ENCODE assay signal across 8 mouse cellular contexts in the genomic region with DNA sequence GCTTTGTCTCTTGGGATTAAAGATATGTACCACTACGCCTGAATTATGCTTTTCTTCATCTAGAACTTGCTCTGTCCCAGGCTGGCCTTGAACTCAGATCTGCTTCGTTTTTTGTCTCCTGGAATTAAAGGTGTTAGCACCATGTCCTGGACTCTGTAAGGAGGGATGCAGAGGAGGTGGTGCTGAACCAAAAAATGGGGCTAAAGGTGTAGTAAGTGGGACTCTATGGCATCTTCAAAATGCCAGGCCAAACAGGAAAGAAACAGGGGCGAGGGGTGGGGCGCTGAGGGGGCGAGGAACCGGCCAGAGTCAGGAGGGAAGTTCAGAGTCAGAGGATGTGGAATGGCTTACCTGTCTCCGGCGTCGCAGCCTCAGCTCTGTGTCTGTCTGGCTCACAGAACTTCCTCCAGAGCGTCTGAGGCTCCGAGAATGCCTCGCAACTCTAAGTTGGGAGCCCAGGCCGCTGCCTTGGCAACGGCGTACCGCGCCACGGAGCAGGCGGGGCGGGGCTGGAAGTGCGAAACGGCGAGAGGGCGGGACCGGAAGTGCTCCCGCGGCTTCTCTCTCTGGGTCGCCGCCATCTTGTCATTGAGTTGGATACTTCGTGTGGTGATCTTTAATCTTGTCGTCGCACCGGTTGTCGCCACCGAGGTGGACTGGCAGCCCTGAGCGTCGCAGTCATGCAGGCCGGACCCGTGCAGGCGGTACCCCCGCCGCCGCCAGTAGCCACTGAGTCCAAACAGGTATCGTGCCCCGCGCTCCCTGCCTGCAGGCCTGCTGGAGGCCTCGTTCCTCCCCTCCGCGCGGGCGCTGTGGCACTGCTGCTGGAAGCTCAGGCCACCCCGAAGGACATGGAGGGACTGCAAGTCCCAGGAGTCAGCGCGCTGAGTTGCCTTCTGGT. TPM values are rescaled to one million over a fixed set of nuclear protein-coding genes. Genes with fewer than 3 reads are reported as not detected.
DNase-seq lines count a peak whose midpoint lies in the region; ATAC-seq and TF ChIP-seq lines count a peak whose summit lies in the region.

A gene (minus strand): TSS at position 486 of the 901 bp plus-strand sequence.
A gene (plus strand): TSS at position 543 of the 901 bp plus-strand sequence.

- H3K4me2 ChIP-seq in forebrain, postnatal 0 days (ENCODE audit: low read depth) = peak within 1 kb of the TSS; percentile 84
- peak within 1 kb of the TSS; percentile 69 for H3K4me2 ChIP-seq in lung, embryonic 15.5 days

- H3K4me1 ChIP-seq in G1E (ENCODE audit: insufficient read depth, low read depth, low read length) = peaks cover 52% of the 10 kb centered on the region
- H3K4me1 ChIP-seq in forebrain, postnatal 0 days (ENCODE audit: insufficient read depth) = peaks cover 23% of the 10 kb centered on the region
- H3K4me1 ChIP-seq in lung, embryonic 15.5 days = peaks cover 29% of the 10 kb centered on the region

- H3K27ac ChIP-seq in forebrain, postnatal 0 days (ENCODE audit: low read depth, low read length) = peak within 1 kb of the TSS; percentile 97
- peak within 1 kb of the TSS; percentile 82 for H3K27ac ChIP-seq in lung, embryonic 15.5 days

- H3K9me3 ChIP-seq in G1E (replicated peaks) = no peaks in the 10 kb centered on the region
- no peaks in the 10 kb centered on the region for H3K9me3 ChIP-seq in forebrain, postnatal 0 days (ENCODE audit: low read length)
- no peaks in the 10 kb centered on the region for H3K9me3 ChIP-seq in lung, embryonic 15.5 days

- H3K9ac ChIP-seq in forebrain, postnatal 0 days = peak within 1 kb of the TSS; percentile 91
- peak within 1 kb of the TSS; percentile 81 for H3K9ac ChIP-seq in lung, embryonic 15.5 days

- peaks cover 46% of the 10 kb centered on the region for H3K36me3 ChIP-seq in G1E (replicated peaks)
- peaks cover 35% of the 10 kb centered on the region for H3K36me3 ChIP-seq in forebrain, postnatal 0 days (ENCODE audit: insufficient read depth)
- H3K36me3 ChIP-seq in lung, embryonic 15.5 days = peaks cover 37% of the 10 kb centered on the region

- peak within 1 kb of the TSS; percentile 97 for H3K4me3 ChIP-seq in G1E (ENCODE audit: low read depth, low read length)
- peak within 1 kb of the TSS; percentile 84 for H3K4me3 ChIP-seq in forebrain, postnatal 0 days (ENCODE audit: low read depth, low read length)
- H3K4me3 ChIP-seq in lung, embryonic 15.5 days = peak within 1 kb of the TSS; percentile 80

- DNase-seq in G1E (ENCODE audit: low spot score) = peak; percentile 86
- peak; percentile 93 to 96 for DNase-seq in cerebellum, adult 18-20 months
- peak; percentile 96 for DNase-seq in forebrain, postnatal 0 days
- DNase-seq in heart, postnatal 4 days = peak; percentile 96
- DNase-seq in layer of hippocampus, adult 8-10 months (ENCODE audit: low spot score in 2 of 2) = peak; percentile 90 to 91
- peak; percentile 85 for DNase-seq in ovary, adult 18-20 months (ENCODE audit: low spot score)
- DNase-seq in thymus, postnatal 0 days (ENCODE audit: low spot score) = peak; percentile 95

- peak; percentile 85 for ATAC-seq in G1E (ENCODE audit: extremely low read depth, insufficient number of reproducible peaks, low FRiP score, poor library complexity, severe bottlenecking)
- ATAC-seq in forebrain, postnatal 0 days = peak; percentile 99
- ATAC-seq in lung, embryonic 15.5 days (ENCODE audit: borderline replicate concordance, extremely low read depth, low FRiP score, low TSS enrichment) = peak; percentile 95

- H3K27me3 ChIP-seq in G1E (ENCODE audit: insufficient read depth, low read length) = no peaks in the 10 kb centered on the region
- no peaks in the 10 kb centered on the region for H3K27me3 ChIP-seq in forebrain, postnatal 0 days (ENCODE audit: insufficient read depth, low read length)
- no peaks in the 10 kb centered on the region for H3K27me3 ChIP-seq in lung, embryonic 15.5 days

- TF ChIP-seq CTCF in G1E (IDR thresholded peaks at IDR 0.05; ENCODE audit: low read depth, low read length) = no peak
- TF ChIP-seq CTCF in forebrain, postnatal 0 days (IDR thresholded peaks at IDR 0.05; ENCODE audit: low read depth) = no peak

- 1% methylated on average over 54 of the region's 54 CpGs for whole genome bisulfite sequencing in forebrain, postnatal 0 days
- 2% methylated on average over 54 of the region's 54 CpGs for WGBS in lung, embryonic 15.5 days

RNA-seq across cellular contexts. Expression of the first gene that starts in this region (rescaled TPM):
- total RNA-seq in G1E (2014; fragmentation: Nextera tagmentation) (1.1 and 4.1 TPM in 2 replicates), G1E (2017) (2.5 and 3.2 TPM in 2 replicates)
- polyA plus RNA-seq in G1E (2012) = 1.1 and 1.3 TPM in 2 replicates
- 13.9 and 25.0 TPM in 2 replicates for total RNA-seq in forebrain, postnatal 0 days (2014; rRNA removed)
- polyA plus RNA-seq in forebrain, postnatal 0 days (2015; fragmentation: Nextera tagmentation; extraction: Ambion mirVana) = 5.2 and 7.8 TPM in 2 replicates
- 1 to 10 TPM; 5.8 to 6.5 TPM for total RNA-seq in heart, postnatal 4 days (2021)
- 10 to 100 TPM; 13.8 to 18.5 (median 15.4) TPM for total RNA-seq in layer of hippocampus, adult 8-10 months (2022)
- polyA plus RNA-seq in lung, embryonic 15.5 days (2015; fragmentation: Nextera tagmentation; extraction: Ambion mirVana) = 8.9 and 9.5 TPM in 2 replicates
- polyA plus RNA-seq in thymus, postnatal 0 days (2015; fragmentation: Nextera tagmentation; extraction: Ambion mirVana) = 2.0 and 2.2 TPM in 2 replicates

RNA-seq across cellular contexts. Expression of the second gene that starts in this region (rescaled TPM):
- total RNA-seq in G1E (2014; fragmentation: Nextera tagmentation) (103 and 124 TPM in 2 replicates), G1E (2017) (35.4 and 39.0 TPM in 2 replicates)
- polyA plus RNA-seq in G1E (2012) = 138 and 174 TPM in 2 replicates
- 46.7 and 54.4 TPM in 2 replicates for total RNA-seq in forebrain, postnatal 0 days (2014; rRNA removed)
- polyA plus RNA-seq in forebrain, postnatal 0 days (2015; fragmentation: Nextera tagmentation; extraction: Ambion mirVana) = 30.6 and 34.6 TPM in 2 replicates
- total RNA-seq in heart, postnatal 4 days (2021) = 10 to 100 TPM; 56.6 to 56.9 TPM
- total RNA-seq in layer of hippocampus, adult 8-10 months (2022) = 10 to 100 TPM; 57.6 to 66.7 (median 63.6) TPM
- polyA plus RNA-seq in lung, embryonic 15.5 days (2015; fragmentation: Nextera tagmentation; extraction: Ambion mirVana) = 44.8 and 45.8 TPM in 2 replicates
- polyA plus RNA-seq in thymus, postnatal 0 days (2015; fragmentation: Nextera tagmentation; extraction: Ambion mirVana) = 35.4 and 42.0 TPM in 2 replicates

Comparison
In these comparisons a context has a peak if more than half of its experiments do, and no peak if none do; other contexts are left out.
1. Peak in every context shown above with its lines: DNase-seq, ATAC-seq, H3K4me3 ChIP-seq and H3K27ac ChIP-seq.